Mouse (Mus musculus): ENCODE results near the gene Sgpp2. TPM values are rescaled to one million over a fixed set of nuclear protein-coding genes. Genes with fewer than 3 reads are reported as not detected.

The Sgpp2 gene
- under 1 TPM; 0.08 to 0.90 TPM for polyA plus RNA-seq (2017; shearing (Covaris generic))

GRCm38 (mm10) chr1:78310021-78310752 lies at the start of gene Sgpp2:
Gene Sgpp2, plus strand, starts transcription at chr1:78310345.

Other genes starting within 250 kb of the Sgpp2 start
- gene Pax3, start 113.2 kb upstream of the Sgpp2 start, polyA plus RNA-seq (2017; shearing (Covaris generic)), result under 1 TPM in 1 of 2 experiments, not detected in 1; 0.27 TPM
- 100 to 1,000 TPM in 1 of 2 experiments, 10 to 100 TPM in 1; 81.4 to 101 TPM for gene Farsb, start 178.6 kb downstream of the Sgpp2 start, polyA plus RNA-seq (2017; shearing (Covaris generic))
- under 1 TPM in 1 of 2 experiments, not detected in 1; 0.52 TPM for gene Mogat1, start 200.6 kb downstream of the Sgpp2 start, polyA plus RNA-seq (2017; shearing (Covaris generic))
- under 1 TPM in 1 of 2 experiments, not detected in 1; 0.07 TPM for gene BC035947, start 201.8 kb downstream of the Sgpp2 start, polyA plus RNA-seq (2017; shearing (Covaris generic))